Mouse (Mus musculus) midbrain, embryonic 14.5 days (tissue): Measurements from ENCODE around the gene 1700029P11Rik. TPM values are rescaled to one million over a fixed set of nuclear protein-coding genes. Genes with fewer than 3 reads are reported as not detected.
A peak's percentile ranks its signal among the peaks of the same experiment; 100 is the strongest.
"Not testable (repeated sequence)": the region's sequence is repeated elsewhere in the genome, so short reads cannot be mapped to it uniquely, and the experiment has no call there.

ENCODE experiments used
- ATAC-seq: fragments of 200-750 bp; cut with Nextera tagmentation; 2 replicates; pipeline ENCODE4 v1.8.0; 2017; ENCODE audit warnings: moderate number of reproducible peaks, moderate library complexity; ENCODE audit not compliant: low FRiP score, low TSS enrichment
- DNase-seq: peaks from one replicate; pipeline ENCODE4 v3.0.0-alpha.2; 2015
- H3K27ac ChIP-seq: fragments of 300-500 bp; sonication (generic); replicated peaks from 2 replicates; pipeline ENCODE4 v1.5.1; 2014; ENCODE audit warnings: mild to moderate bottlenecking, low read depth, low read length, moderate library complexity
- H3K27me3 ChIP-seq: fragments of 300-500 bp; sonication (generic); 2 replicates; pipeline ENCODE4 v1.6.1; 2014; ENCODE audit warnings: low read length, control low read depth, mixed read lengths; ENCODE audit not compliant: control insufficient read depth, insufficient read depth
- H3K36me3 ChIP-seq: fragments of 300-500 bp; sonication (generic); 2 replicates; pipeline ENCODE4 v1.6.1; 2014; ENCODE audit warnings: low read length, control low read depth; ENCODE audit not compliant: control insufficient read depth, insufficient read depth
- H3K4me1 ChIP-seq: fragments of 300-500 bp; sonication (generic); 2 replicates; pipeline ENCODE4 v1.6.1; 2014; ENCODE audit warnings: mild to moderate bottlenecking, antibody characterized with exemption, low read length, control low read depth; ENCODE audit not compliant: control insufficient read depth, insufficient read depth
- H3K4me2 ChIP-seq: fragments of 300-500 bp; sonication (generic); 2 replicates; pipeline ENCODE4 v1.6.1; 2014; ENCODE audit warnings: mild to moderate bottlenecking, low read length, moderate library complexity
- H3K4me3 ChIP-seq: fragments of 300-500 bp; sonication (generic); replicated peaks from 2 replicates; pipeline ENCODE4 v1.5.1; 2014; ENCODE audit warnings: low read depth, low read length
- H3K9ac ChIP-seq: fragments of 300-500 bp; sonication (generic); replicated peaks from 2 replicates; pipeline ENCODE4 v1.6.1; 2014; ENCODE audit warnings: mild to moderate bottlenecking, low read length, moderate library complexity
- H3K9me3 ChIP-seq: fragments of 300-500 bp; sonication (generic); 2 replicates; pipeline ENCODE4 v1.6.1; 2016; ENCODE audit warnings: low read length, control low read depth, mixed read lengths; ENCODE audit not compliant: control insufficient read depth
- WGBS: fragments of 180-500 bp; shearing (Covaris S2); extraction: QIAGEN DNeasy Blood & Tissue Kit; methylation state at CpG from one replicate; pipeline ENCODE4 v1.1.7; 2014; 5-methylcytosine and 5-hydroxymethylcytosine counted together
- polyA plus RNA-seq: library from polyadenylated mRNA; unstranded; fragments of >200 nt; fragmentation: Nextera tagmentation; extraction: Ambion mirVana; gene quantifications from 2 replicates; pipeline ENCODE4 v1.2.1, GENCODE M21; 2014

Gene 1700029P11Rik
- polyA plus RNA-seq, 1 experiment from 2014 or later = not detected

GRCm38 (mm10) chr15:81964980-81965545, 15.3 kb upstream of the 1700029P11Rik start:
- ATAC-seq = no peak
- DNase-seq = peak; percentile 36
- H3K36me3 ChIP-seq = no peaks in the 10 kb centered on the region
- no peak overlapping the region for H3K4me3 ChIP-seq
- no peak overlapping the region for H3K9ac ChIP-seq
- H3K4me2 ChIP-seq = no peak overlapping the region
- 42% methylated on average over 4 of the region's 4 CpGs for WGBS
- no peak overlapping the region for H3K27ac ChIP-seq
- no peaks in the 10 kb centered on the region for H3K4me1 ChIP-seq
- H3K9me3 ChIP-seq = no peaks in the 10 kb centered on the region
- H3K27me3 ChIP-seq = no peaks in the 10 kb centered on the region

GRCm38 (mm10) chr15:81966062-81966829, 14.1 kb upstream of the 1700029P11Rik start:
- 84% methylated on average over 13 of the region's 14 CpGs for WGBS
- Histone ChIP-seq H3K9ac (no peak overlapping the region), H3K36me3 (no peaks in the 10 kb centered on the region), H3K9me3 (no peaks in the 10 kb centered on the region), H3K27ac (no peak overlapping the region), H3K27me3 (no peaks in the 10 kb centered on the region), H3K4me2 (no peak overlapping the region), H3K4me1 (no peaks in the 10 kb centered on the region), H3K4me3 (no peak overlapping the region)
- ATAC-seq = no peak
- no peak for DNase-seq

GRCm38 (mm10) chr15:81967821-81968220, 12.5 kb upstream of the 1700029P11Rik start:
- 92% methylated on average over 5 of the region's 5 CpGs for WGBS
- Histone ChIP-seq H3K4me1 (no peaks in the 10 kb centered on the region), H3K27ac (no peak overlapping the region), H3K4me2 (no peak overlapping the region), H3K27me3 (no peaks in the 10 kb centered on the region), H3K36me3 (no peaks in the 10 kb centered on the region), H3K9me3 (no peaks in the 10 kb centered on the region), H3K4me3 (no peak overlapping the region), H3K9ac (no peak overlapping the region)
- DNase-seq (no peak), ATAC-seq (no peak)

- ATAC-seq = no peak
- 76% methylated on average over 2 of the region's 2 CpGs for WGBS
- no peak overlapping the region for H3K9ac ChIP-seq
Observed at GRCm38 (mm10) chr15:81968447-81968846, 11.9 kb upstream of the 1700029P11Rik start.

GRCm38 (mm10) chr15:81969173-81969572, 11.2 kb upstream of the 1700029P11Rik start:
- Histone ChIP-seq H3K4me3 (no peak overlapping the region), H3K9ac (no peak overlapping the region)
- 77% methylated on average over 7 of the region's 7 CpGs for WGBS

More at GRCm38 (mm10) chr15:81968447-81968846, 11.9 kb upstream of the 1700029P11Rik start:
- H3K36me3 ChIP-seq = no peaks in the 10 kb centered on the region
- no peaks in the 10 kb centered on the region for H3K27me3 ChIP-seq
- DNase-seq = no peak
- H3K27ac ChIP-seq = no peak overlapping the region
- H3K4me1 ChIP-seq = no peaks in the 10 kb centered on the region
- H3K4me2 ChIP-seq = no peak overlapping the region
- no peaks in the 10 kb centered on the region for H3K9me3 ChIP-seq
- H3K4me3 ChIP-seq = no peak overlapping the region

GRCm38 (mm10) chr15:81969635-81970034, 10.7 kb upstream of the 1700029P11Rik start:
- not testable (repeated sequence) for H3K27ac ChIP-seq, DNase-seq, H3K9ac ChIP-seq, H3K4me1 ChIP-seq, H3K27me3 ChIP-seq, H3K4me2 ChIP-seq, H3K36me3 ChIP-seq, ATAC-seq, H3K4me3 ChIP-seq, H3K9me3 ChIP-seq
- WGBS = 72% methylated on average over 6 of the region's 6 CpGs

More at GRCm38 (mm10) chr15:81969173-81969572, 11.2 kb upstream of the 1700029P11Rik start:
- no peaks in the 10 kb centered on the region for H3K36me3 ChIP-seq
- DNase-seq (no peak), ATAC-seq (no peak)
- no peak overlapping the region for H3K4me2 ChIP-seq
- H3K27ac ChIP-seq = no peak overlapping the region
- no peaks in the 10 kb centered on the region for H3K9me3 ChIP-seq
- no peaks in the 10 kb centered on the region for H3K27me3 ChIP-seq
- no peaks in the 10 kb centered on the region for H3K4me1 ChIP-seq

GRCm38 (mm10) chr15:81970498-81970897, 9.8 kb upstream of the 1700029P11Rik start:
- 82% methylated on average over 4 of the region's 4 CpGs for WGBS
- not testable (repeated sequence) for H3K36me3 ChIP-seq, DNase-seq, H3K4me3 ChIP-seq, ATAC-seq, H3K27ac ChIP-seq, H3K9ac ChIP-seq, H3K9me3 ChIP-seq, H3K4me2 ChIP-seq, H3K27me3 ChIP-seq, H3K4me1 ChIP-seq

- not testable (repeated sequence) for H3K27me3 ChIP-seq, H3K36me3 ChIP-seq, H3K4me1 ChIP-seq, H3K4me2 ChIP-seq, H3K9me3 ChIP-seq, DNase-seq, H3K4me3 ChIP-seq, ATAC-seq, H3K9ac ChIP-seq, H3K27ac ChIP-seq
- 95% methylated on average over 8 of the region's 8 CpGs for WGBS
Observed at GRCm38 (mm10) chr15:81975156-81975555, 5.2 kb upstream of the 1700029P11Rik start.

GRCm38 (mm10) chr15:81982173-81982572, 1.8 kb downstream of the 1700029P11Rik start:
- Histone ChIP-seq H3K27me3 (no peaks in the 10 kb centered on the region), H3K4me1 (0 out of 2 replicates have a peak, but pooled peaks cover 10% of the 10 kb centered on the region), H3K4me3 (no peak overlapping the region), H3K9me3 (no peaks in the 10 kb centered on the region), H3K9ac (no peak overlapping the region), H3K27ac (no peak overlapping the region), H3K36me3 (no peaks in the 10 kb centered on the region), H3K4me2 (no peak overlapping the region)
- 61% methylated on average over 1 of the region's 1 CpGs for WGBS
- ATAC-seq = no peak
- DNase-seq = no peak
